Mouse (Mus musculus) neural tube, embryonic 11.5 days (tissue): ENCODE measurements around the gene Hsd17b2. TPM values are rescaled to one million over a fixed set of nuclear protein-coding genes. Genes with fewer than 3 reads are reported as not detected.

ENCODE experiments used
- ATAC-seq: fragments of 200-750 bp; cut with Nextera tagmentation; 2 replicates; pipeline ENCODE4 v1.8.0; 2017; ENCODE audit warnings: moderate number of reproducible peaks, mild to moderate bottlenecking, moderate TSS enrichment, moderate library complexity; ENCODE audit not compliant: insufficient read depth, low FRiP score, low TSS enrichment
- DNase-seq: peaks from one replicate; pipeline ENCODE4 v3.0.0-alpha.2; 2015; ENCODE audit warnings: low spot score
- H3K27ac ChIP-seq: fragments of 300-500 bp; sonication (generic); 2 replicates; pipeline ENCODE4 v1.5.1; 2014; ENCODE audit warnings: low read depth, mild to moderate bottlenecking, low read length
- H3K27me3 ChIP-seq: fragments of 300-500 bp; sonication (generic); 2 replicates; pipeline ENCODE4 v1.6.1; 2014; ENCODE audit warnings: mild to moderate bottlenecking, low read length, mixed read lengths; ENCODE audit not compliant: control insufficient read depth, insufficient read depth
- H3K36me3 ChIP-seq: fragments of 300-500 bp; sonication (generic); 2 replicates; pipeline ENCODE4 v1.6.1; 2014; ENCODE audit warnings: mild to moderate bottlenecking, low read length, moderate library complexity, mixed read lengths; ENCODE audit not compliant: control insufficient read depth, insufficient read depth
- H3K4me1 ChIP-seq: fragments of 300-500 bp; sonication (generic); 2 replicates; pipeline ENCODE4 v1.6.1; 2014; ENCODE audit warnings: low read length, mixed read lengths; ENCODE audit not compliant: control insufficient read depth, insufficient read depth
- H3K4me2 ChIP-seq: fragments of 300-500 bp; sonication (generic); 2 replicates; pipeline ENCODE4 v1.6.1; 2014; ENCODE audit warnings: low read depth, mild to moderate bottlenecking, moderate library complexity
- H3K4me3 ChIP-seq: fragments of 300-500 bp; sonication (generic); 2 replicates; pipeline ENCODE4 v1.5.1; 2014; ENCODE audit warnings: low read depth, low read length
- H3K9ac ChIP-seq: fragments of 300-500 bp; sonication (generic); 2 replicates; pipeline ENCODE4 v1.6.1; 2014; ENCODE audit warnings: mild to moderate bottlenecking, low read length
- H3K9me3 ChIP-seq: fragments of 300-500 bp; sonication (generic); 2 replicates; pipeline ENCODE4 v1.6.1; 2016; ENCODE audit warnings: low read length; ENCODE audit not compliant: control insufficient read depth
- WGBS: fragments of 180-500 bp; shearing (Covaris S2); extraction: QIAGEN DNeasy Blood & Tissue Kit; methylation state at CpG from one replicate; pipeline ENCODE4 v1.1.7; 2014; 5-methylcytosine and 5-hydroxymethylcytosine counted together
- polyA plus RNA-seq: library from polyadenylated mRNA; unstranded; fragments of >200 nt; fragmentation: Nextera tagmentation; extraction: Ambion mirVana; gene quantifications from 2 replicates; pipeline ENCODE4 v1.2.1, GENCODE M21; 2014

The Hsd17b2 gene
- polyA plus RNA-seq, 1 experiment from 2014 or later, result not detected

DNA sequence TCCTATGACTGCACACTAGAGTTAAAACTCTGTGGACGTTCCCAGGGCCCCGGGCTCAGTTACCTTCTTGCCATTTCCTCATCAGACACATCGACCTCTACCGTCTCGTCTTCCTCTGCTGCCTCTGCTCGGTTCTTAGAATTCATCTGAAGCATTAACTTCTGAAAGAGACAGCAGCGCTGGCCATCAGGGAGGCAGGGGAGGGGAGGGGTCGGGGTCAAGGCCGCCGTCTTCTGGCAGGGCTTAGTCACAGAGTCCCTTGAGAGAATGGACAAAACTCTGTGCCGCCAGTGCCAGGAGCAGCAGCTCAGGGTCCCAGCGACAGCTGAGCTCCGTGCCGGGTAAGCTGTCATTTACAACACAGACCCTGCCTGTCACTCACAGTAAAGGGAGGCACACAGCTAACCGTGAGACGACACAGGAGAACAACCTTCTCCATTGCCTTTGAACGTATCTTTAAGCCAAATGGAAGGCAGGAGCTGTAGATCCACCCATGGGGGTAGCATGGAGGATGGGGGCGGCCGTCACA lies 91.0 kb downstream of the Hsd17b2 start:
- H3K27ac ChIP-seq, result no peak overlapping the region
- DNase-seq, result no peak

DNA sequence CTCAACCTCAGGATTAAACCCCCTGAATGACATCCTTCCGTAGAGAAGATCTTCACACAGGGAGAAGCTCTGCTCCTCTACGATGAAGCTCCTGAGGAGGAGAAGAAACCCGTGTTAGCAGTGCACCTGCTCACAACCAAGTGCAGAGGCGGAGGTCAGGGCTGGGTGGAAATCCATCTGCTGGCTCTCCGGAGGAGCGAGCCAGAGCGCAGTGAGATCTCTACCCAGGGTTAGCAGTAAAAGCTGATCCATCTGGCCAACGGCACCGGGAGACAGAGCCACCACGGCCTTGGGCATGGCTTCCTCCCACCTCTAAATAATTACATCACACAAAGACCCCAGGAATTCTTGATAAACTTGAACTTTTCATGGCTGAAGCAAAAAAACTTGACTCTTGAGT lies 92.9 kb downstream of the Hsd17b2 start:
- no peaks in the 10 kb centered on the region for H3K9me3 ChIP-seq
- H3K27me3 ChIP-seq, result no peaks in the 10 kb centered on the region
- 88% methylated on average over 10 of the region's 10 CpGs for WGBS
- H3K4me2 ChIP-seq, result no peak overlapping the region
- no peak overlapping the region for H3K27ac ChIP-seq
- no peak overlapping the region for H3K4me3 ChIP-seq
- H3K36me3 ChIP-seq, result peaks cover 5% of the 10 kb centered on the region
- H3K9ac ChIP-seq, result no peak overlapping the region
- DNase-seq, result no peak
- ATAC-seq, result no peak
- H3K4me1 ChIP-seq, result no peaks in the 10 kb centered on the region

More for the DNA sequence above, 91.0 kb downstream of the Hsd17b2 start:
- Histone ChIP-seq H3K9ac (no peak overlapping the region), H3K4me2 (no peak overlapping the region), H3K27me3 (no peaks in the 10 kb centered on the region), H3K9me3 (no peaks in the 10 kb centered on the region), H3K4me3 (no peak overlapping the region), H3K36me3 (peaks cover 9% of the 10 kb centered on the region), H3K4me1 (no peaks in the 10 kb centered on the region)
- WGBS, result 79% methylated on average over 19 of the region's 19 CpGs
- ATAC-seq, result no peak

DNA sequence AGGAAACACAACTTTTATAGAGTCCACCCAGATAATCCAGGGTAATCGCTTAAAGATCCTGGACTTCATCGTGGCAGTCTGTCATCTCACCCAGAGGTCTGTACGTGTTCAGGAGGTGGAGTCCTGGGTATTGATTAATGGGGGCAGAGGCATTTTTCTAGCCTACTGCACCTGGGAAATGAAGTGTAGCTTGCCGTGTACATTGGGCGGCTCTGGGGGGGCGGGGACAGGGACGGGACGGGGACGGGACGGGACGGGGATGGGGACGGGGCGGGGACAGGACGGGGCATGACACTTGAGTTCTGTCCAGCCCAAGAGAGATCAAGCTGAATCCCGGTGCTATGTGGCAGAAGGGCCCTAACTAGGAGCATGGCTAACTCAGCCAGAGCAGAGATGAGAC lies 94.8 kb downstream of the Hsd17b2 start:
- no peak overlapping the region for H3K9ac ChIP-seq
- WGBS, result 95% methylated on average over 15 of the region's 15 CpGs
- H3K9me3 ChIP-seq, result no peaks in the 10 kb centered on the region
- H3K4me3 ChIP-seq, result no peak overlapping the region
- no peak for ATAC-seq
- no peak for DNase-seq
- H3K27ac ChIP-seq, result no peak overlapping the region
- no peaks in the 10 kb centered on the region for H3K27me3 ChIP-seq
- peaks cover 2% of the 10 kb centered on the region; the same call in 1 of the 2 replicates for H3K36me3 ChIP-seq
- no peak overlapping the region for H3K4me2 ChIP-seq
- H3K4me1 ChIP-seq, result peaks cover 6% of the 10 kb centered on the region; the same call in 1 of the 2 replicates

- peaks cover 2% of the 10 kb centered on the region; the same call in 1 of the 2 replicates for H3K36me3 ChIP-seq
- H3K4me1 ChIP-seq, result peaks cover 6% of the 10 kb centered on the region; the same call in 1 of the 2 replicates
- no peaks in the 10 kb centered on the region for H3K9me3 ChIP-seq
- no peak overlapping the region for H3K9ac ChIP-seq
- H3K27me3 ChIP-seq, result no peaks in the 10 kb centered on the region
- no peak for ATAC-seq
- H3K27ac ChIP-seq, result no peak overlapping the region
- WGBS, result 92% methylated on average over 2 of the region's 2 CpGs
- H3K4me2 ChIP-seq, result no peak overlapping the region
- DNase-seq, result no peak
- H3K4me3 ChIP-seq, result no peak overlapping the region
Measured at GRCm38 (mm10) chr8:117798066-117798465, 96.4 kb downstream of the Hsd17b2 start.

DNA sequence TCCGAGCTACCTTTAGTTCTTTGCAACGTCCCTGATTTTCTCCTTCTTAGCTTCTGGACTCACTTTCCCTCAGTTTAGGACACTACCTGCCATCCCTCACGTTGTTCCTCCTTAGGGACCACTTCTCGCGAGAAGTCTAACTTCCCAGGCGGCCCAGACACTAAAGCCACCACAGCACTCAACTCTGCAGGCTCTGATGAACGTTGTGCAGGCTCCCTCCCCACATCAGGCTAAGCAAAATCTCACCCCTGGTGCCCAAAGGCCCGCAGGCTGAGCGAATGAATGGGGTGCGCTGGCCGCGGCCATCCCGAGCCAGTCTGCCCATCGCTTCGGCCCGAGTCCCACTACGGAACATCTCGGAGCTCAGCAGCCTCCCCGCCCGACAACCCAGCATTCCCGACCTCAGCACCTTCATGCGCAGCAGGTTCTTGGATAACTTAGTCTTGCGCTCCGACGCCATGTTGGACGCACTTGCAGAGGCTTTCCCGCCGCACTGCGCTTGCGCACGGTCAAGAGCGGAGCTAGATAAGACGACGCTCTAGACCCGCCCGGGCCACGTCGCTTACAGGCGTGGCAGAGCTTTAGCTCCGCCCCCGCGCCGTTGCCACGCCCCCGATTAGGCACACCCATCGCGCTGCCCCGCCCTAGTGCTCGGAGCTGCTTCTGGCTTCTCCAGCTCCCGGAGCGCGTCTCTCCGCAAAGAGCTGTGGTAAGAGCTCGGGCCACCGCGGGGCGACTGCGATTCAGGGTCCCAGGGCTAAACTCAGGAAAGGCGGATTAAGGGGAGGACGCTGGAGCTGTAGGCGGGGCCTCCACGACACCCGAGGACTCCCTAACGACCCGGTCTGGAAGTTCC lies 100.0 kb downstream of the Hsd17b2 start, which contains the start of gene Mphosph6:
Gene Mphosph6 (minus strand): TSS at position 501 of the 856 bp plus-strand sequence.
- peak within 1 kb of the TSS; percentile 76 for H3K4me3 ChIP-seq
- no peaks in the 10 kb centered on the region for H3K27me3 ChIP-seq
- H3K27ac ChIP-seq, result peak within 1 kb of the TSS; percentile 82
- H3K4me1 ChIP-seq, result peaks cover 6% of the 10 kb centered on the region; the same call in 1 of the 2 replicates
- no peaks in the 10 kb centered on the region for H3K36me3 ChIP-seq
- WGBS, result under 1% methylated on average over 65 of the region's 65 CpGs
- ATAC-seq (peak; percentile 98), DNase-seq (peak; percentile 99)
- peak within 1 kb of the TSS; percentile 45 for H3K4me2 ChIP-seq
- peak within 1 kb of the TSS; percentile 94 for H3K9ac ChIP-seq
- no peaks in the 10 kb centered on the region for H3K9me3 ChIP-seq

DNA sequence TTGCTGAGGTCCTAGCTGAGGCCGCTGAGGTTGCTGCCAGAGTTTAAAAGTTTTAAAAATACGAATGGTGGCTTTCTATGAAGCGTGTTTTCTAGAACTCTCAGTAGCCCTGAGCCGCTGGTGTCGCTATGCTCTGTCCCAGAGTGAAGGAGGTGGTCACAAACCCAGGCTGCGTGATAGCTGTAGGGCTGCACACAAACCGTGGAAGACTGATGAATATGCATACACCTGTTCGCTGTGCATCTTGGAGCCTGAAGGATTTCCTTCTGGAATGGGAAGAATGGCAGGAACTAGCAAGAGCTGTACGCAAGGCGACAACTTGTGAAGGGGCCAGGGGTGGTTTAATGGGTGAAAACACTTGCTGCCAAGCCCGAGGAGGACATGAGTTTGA lies 100.6 kb downstream of the Hsd17b2 start:
- H3K4me2 ChIP-seq, result peak overlapping the region; percentile 45
- H3K9me3 ChIP-seq, result no peaks in the 10 kb centered on the region
- H3K27ac ChIP-seq, result 0 out of 2 replicates have a peak overlapping the region, but pooled peaks have one; percentile 1
- DNase-seq (no peak), ATAC-seq (peak; percentile 66)
- peak overlapping the region; percentile 76 for H3K4me3 ChIP-seq
- H3K9ac ChIP-seq, result peak overlapping the region; percentile 19
- WGBS, result 3% methylated on average over 11 of the region's 11 CpGs
- no peaks in the 10 kb centered on the region for H3K27me3 ChIP-seq
- no peaks in the 10 kb centered on the region for H3K36me3 ChIP-seq
- peaks cover 6% of the 10 kb centered on the region; the same call in 1 of the 2 replicates for H3K4me1 ChIP-seq

DNA sequence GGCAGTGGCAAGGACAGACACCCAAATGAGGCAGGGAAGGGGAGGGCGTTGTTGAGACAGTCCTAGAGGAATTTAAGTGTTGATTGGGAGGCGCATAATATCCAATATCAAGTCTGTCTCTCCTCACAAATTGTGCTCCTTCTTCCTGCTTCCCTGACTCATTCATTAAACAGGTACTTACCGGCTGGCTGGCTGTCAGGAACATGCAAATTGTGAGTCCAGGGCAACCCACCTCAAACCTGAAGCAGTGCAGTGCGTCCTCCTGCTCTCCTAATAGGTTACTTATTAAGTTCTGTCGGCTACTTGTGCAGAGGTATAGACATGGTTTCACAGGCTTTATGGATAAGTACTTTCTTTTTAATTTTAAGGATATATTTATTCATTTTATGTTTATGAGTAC lies 103.7 kb downstream of the Hsd17b2 start:
- Histone ChIP-seq H3K36me3 (no peaks in the 10 kb centered on the region), H3K9me3 (no peaks in the 10 kb centered on the region), H3K4me3 (no peak overlapping the region), H3K4me1 (peaks cover 5% of the 10 kb centered on the region; the same call in 1 of the 2 replicates), H3K9ac (no peak overlapping the region), H3K27me3 (no peaks in the 10 kb centered on the region), H3K4me2 (no peak overlapping the region), H3K27ac (no peak overlapping the region)
- 61% methylated on average over 5 of the region's 5 CpGs for WGBS
- DNase-seq, result no peak
- ATAC-seq, result no peak
